Mouse (Mus musculus) T-helper 1 cell (primary cell): ENCODE measurements around the gene Ryr1.
"Not testable (repeated sequence)": the region's sequence is repeated elsewhere in the genome, so short reads cannot be mapped to it uniquely, and the experiment has no call there.

Source experiments
- in situ Hi-C: fragments of 300-600 bp; cut with MboI, MseI; formaldehyde crosslinking; loops from one replicate; pipeline ENCODE4 v1.15.1; 2025; ENCODE audit warnings: high pct_unique_total_duplicates

The Ryr1 gene

DNA sequence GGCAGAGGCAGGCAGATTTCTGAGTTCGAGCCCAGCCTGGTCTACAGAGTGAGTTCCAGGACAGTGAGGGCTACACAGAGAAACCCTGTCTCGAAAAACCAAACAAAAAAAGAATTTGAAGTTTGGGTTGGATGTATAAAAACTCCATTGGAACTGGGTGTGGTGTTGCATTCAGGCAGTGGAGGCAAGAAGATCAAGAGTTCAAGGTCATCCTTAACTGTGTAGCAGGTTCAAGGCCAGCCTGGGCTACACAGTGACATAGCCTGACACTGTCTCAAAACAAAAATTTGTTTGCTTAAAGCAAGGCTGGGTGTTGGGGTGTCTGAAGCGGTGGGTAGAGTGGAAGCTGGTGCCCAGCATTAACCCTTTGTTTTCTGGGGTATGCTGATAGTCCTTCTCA lies 131.6 kb downstream of the Ryr1 start:
- in situ Hi-C loops, result no loop called here

DNA sequence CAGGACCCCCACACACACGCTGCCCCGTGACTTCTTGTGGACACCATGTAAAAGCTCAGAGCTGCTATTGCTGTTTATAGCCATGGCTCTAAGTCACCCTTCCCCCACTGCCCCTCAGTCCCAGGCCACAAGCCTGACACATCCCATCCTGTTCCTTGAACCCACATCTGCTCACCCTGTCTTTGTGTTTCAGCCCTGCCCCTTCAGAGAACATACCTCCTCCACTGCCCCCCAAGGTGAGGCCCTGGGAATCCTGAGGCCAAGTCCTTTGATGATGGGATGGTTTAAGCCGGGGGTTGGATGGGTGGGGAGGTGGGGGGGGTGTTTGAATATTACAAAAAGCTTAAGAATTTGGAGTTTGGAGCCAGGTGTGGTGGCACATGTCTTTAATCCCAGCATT lies 132.0 kb downstream of the Ryr1 start:
- in situ Hi-C loops, result no loop called here

DNA sequence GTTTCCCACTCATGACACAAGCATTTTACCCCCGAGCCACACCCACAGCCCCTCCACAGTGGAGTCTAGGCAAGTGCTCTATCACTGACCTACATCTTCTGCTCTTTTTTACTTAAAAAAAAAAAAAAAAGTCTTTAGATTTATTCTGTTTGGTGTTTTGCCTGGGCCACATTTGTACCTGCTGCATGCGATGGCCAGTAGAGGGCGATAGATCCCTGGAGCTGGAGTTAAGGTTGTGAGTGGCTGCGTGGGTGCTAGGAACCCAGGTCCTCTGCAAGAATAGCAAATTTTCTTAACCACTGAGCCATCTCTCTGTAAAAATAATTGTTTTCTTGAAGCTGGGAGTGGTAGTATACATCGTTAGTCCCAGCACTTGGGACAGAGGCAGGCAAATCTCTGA lies 133.4 kb downstream of the Ryr1 start:
- in situ Hi-C loops, result no loop called here

DNA sequence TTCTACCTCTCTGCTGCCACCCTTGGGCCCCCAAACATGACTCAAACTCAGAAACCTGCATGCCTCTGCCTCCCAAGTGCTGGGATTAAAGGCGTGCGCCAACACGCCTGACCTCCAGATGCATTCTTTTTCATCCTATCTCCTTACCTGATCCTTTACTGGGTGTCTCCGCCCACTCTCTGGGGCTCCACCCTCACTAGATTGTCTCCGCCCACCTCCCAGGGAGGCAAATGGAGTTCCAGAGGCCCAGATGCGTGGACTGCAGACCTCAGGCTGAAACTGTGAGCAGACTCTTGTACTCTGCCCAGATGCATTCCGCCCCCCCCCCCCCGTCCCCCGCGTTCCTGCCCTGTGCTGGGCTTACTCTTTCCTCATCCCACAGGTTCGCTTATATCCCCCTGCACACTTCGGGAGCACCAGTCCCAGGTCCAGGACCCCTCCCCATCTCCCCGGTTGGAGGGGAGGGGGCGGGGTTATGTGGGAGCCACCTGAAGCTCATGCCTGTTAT lies 134.2 kb downstream of the Ryr1 start:
- in situ Hi-C loops, result no loop called here

DNA sequence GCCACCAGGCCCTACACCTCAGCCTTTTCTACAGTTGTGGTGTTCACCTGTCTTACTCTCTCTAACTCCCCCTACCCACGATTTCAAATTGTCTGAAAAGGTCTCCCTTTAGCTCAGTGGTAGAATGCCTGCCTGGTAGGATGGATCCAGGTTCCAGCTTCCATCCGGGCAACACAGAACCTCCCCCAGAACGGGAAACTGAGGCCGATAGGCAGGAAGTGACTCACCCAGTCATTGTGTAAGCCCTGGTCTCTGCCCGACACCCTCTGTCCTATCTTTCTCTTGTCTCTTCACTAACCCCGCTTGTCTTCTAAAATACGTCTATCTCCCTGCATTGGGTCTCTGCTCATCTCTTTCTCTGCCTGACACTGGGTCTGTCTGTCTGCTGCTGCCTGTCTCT lies 139.8 kb downstream of the Ryr1 start:
- in situ Hi-C loops, result loop anchor here (5.0 to 10.0 kb wide), 2 partner anchors 52 to 1770 kb away; no protein-coding TSS in a partner anchor

DNA sequence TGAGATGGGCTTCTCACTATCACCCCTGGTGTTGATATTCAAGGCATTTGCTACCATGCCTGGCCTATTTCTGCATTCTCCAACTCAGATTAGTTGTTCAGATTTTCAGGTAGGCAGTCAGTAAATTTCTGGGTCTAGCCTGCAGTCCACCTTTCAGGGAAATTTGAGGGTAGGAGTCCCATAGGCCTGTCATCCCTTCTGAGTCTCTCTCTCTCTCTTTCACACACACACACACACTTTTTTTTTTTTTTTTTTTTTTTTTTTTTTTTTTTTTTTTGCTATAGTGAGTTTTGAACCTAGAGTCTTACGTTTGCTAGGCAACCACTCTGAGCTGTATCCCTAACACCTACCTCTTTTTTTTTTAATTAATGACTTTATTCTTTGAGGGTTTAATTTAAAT lies 140.5 kb downstream of the Ryr1 start:
- in situ Hi-C loops, result loop anchor here (10.0 kb wide), 1 partner anchor 1770 kb away; no protein-coding TSS in a partner anchor

DNA sequence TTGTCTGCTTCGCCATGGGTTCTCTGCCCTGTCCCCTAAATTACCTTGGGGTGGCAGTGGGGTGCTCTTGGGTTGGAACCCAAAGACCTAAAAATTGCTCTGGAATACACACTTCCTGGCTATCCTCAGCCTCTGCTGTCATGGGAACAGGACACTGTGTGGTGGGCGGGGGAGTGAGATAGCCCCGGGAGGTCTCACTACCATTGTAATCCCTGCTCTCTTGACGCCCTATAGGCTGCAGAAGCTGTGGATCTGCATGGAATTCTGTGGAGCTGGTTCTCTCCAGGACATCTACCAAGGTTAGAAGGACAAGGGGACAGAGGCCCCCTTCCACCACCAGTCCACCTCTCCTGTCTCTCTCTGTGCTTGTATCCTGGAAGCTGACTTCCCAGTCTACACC lies 141.1 kb downstream of the Ryr1 start:
- in situ Hi-C loops, result loop anchor here (10.0 kb wide), 1 partner anchor 1769 kb away; no protein-coding TSS in a partner anchor

DNA sequence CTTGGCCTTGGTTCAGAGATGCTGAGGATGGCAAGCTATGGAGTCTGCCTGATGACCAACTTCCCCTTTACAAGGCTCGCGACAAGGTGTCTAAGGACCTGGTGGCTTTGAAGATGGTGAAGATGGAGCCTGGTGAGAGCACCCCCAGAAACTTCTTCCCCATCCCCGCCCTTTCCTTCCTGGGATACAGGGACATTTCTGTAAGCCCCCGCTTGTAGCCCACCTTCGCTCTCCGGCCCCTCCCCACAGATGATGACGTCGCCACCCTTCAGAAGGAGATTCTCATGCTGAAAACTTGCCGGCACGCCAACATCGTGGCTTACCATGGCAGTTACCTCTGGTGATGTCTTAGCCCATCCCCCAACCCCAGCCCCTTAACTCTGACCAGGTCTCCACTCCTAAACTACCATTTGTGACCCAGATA lies 141.8 kb downstream of the Ryr1 start:
- in situ Hi-C loops, result loop anchor here (10.0 kb wide), 1 partner anchor 1768 kb away; no protein-coding TSS in a partner anchor

DNA sequence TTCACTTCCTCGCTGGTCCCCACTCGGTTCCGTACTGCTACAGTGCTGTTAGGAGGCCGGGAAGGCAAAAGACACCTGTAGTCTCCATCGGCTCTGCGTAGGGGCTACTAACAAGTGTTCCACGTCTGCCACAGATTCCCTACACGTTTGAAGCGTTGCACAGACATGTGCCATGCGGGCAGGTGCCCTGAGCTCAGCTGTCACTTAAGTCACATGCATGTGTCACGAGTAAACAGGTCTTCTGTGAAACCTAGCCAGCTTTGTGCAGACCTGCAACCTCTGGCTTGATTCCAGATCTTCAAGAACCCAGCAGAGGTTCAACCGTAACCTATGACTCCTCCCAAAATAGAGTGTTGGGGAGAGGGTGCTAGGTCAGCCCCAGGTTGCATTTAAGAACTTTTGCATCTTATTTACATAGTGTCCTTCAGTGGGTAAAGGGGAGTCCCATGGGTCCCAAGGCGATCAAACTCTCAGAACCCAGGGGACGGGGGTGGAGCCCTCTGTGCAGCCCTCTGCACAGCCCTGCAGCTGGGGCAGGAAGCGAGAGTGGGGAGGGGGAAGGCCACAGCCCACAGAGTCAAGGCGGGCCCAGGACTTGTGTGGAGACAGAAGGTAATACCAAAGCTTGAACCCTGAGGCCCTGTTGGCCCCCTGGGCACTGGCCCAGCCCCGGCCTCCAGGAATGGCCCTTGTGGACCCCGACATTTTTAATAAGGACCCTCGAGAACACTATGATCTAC lies 142.5 kb downstream of the Ryr1 start:
- in situ Hi-C loops, result loop anchor here (10.0 kb wide), 1 partner anchor 1768 kb away; no protein-coding TSS in a partner anchor

DNA sequence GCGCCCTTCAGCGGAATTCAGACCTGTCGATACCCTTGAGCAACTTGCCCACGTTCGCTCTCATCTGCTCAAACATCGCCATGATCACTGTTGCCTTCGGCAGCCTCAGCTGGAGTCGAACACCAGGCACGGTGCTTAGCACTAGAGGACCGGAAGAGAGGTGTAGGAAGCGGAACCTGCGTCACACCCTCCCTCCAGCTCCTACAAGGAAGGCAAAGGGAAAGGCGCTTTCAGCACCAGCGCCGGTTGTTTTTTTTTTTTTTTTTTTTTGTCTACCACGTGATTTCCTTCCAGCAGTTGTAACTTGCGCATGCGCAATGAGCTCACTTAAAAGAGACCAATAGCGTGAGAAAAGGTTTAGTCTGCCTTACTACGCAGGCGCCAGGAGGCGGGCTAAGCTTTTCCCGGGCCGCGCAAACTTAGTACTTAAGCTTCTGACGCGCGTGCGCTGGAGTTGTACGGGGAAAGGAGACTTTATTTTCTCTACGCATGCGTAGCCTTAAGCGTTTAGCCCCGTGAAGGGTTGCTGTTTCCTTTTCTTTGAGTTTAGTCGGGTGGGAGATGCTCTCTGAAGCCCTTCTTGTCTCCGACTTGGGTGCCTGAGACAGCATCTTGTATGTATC lies 143.2 kb downstream of the Ryr1 start, which contains the start of the genes Eif3k and Map4k1:
TSS of gene Eif3k (minus strand) at position 214 of the 623 bp plus-strand sequence.
TSS of gene Map4k1 (plus strand) at position 400 of the 623 bp plus-strand sequence.
- in situ Hi-C loops, result loop anchor here (10.0 kb wide), 1 partner anchor 1767 kb away; no protein-coding TSS in a partner anchor

DNA sequence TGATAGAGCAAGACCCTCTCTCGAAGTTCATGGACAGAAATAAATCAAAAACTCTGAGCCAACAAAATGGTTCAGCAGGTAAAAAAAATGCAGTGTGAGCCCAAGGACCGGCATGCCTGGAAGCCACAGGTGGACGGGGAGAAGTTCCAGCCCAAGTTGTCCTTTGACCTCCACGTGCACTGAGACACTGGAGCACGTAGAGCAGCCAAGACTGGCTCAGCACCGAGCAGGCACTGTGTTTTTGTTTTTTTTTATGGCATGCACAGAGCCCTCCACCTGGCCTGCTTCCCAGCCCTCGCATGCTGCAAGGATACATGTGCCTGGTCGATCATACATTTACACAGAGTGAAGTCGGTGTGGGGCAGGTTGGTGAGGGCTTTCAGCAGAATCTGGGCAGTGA lies 147.4 kb downstream of the Ryr1 start:
- in situ Hi-C loops, result no loop called here

DNA sequence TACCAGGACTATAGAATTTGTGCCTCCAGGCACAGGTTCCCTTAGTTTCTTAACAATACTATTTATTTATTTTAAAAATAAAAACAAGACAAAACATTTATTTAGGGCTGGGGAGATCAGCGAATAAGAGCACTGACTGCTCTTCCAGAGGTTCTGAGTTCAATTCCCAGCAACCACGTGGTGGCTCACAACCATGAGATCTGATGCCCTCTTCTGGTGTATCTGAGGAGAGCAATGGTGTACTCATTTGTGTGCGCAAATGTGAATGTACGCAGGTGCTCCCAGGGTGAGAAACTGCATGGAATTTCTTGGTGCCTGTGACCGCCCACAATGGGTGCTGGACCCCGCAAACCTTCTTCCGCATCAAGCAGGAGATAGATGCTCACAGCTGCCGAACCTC lies 152.0 kb downstream of the Ryr1 start:
- in situ Hi-C loops, result no loop called here

DNA sequence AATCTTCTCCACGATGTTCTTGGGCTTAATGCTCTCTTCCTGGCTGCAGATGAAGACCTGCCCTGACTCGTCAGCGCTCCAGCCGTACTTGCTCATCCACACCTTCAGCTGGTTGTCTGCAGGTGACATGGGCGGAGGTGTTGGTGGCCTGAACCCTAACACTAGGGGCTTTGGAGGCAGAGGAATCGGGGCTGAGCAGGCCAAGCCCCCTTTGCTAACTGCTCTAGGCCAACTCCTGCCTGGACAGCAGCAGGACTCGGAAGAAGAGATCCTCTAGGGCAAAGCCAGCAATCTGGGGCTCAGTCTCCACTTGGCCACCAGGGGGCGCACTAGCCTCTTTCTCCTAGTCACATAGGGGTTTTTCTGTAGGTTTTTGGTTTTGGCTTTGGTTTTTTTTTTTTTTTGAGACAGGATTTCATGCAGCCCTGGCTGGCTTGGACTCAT lies 152.4 kb downstream of the Ryr1 start:
- in situ Hi-C loops, result no loop called here

DNA sequence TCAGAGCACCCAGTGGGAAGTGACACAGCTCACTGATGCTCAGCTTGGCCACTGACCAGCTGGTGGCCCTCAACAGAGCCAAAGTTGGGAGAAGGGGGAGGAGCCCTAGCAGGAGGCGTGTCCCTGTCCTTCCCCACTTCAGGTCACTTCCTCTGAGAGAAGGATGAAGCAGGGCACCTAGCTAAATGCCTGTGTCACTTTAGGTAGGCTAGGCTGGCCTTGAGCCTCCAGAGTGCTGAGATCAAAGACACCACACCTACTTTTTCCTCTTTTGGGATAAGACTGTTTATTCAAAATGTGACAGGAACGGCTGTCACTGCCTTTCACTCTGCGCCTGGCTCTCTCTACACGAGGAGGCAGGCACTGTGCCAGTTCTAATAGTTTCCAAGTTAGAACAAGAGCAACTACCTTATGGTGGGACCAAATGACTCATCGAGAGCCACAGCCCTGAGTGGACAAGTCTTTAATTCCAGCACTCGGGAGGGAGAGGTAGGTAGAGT lies 153.2 kb downstream of the Ryr1 start:
- in situ Hi-C loops, result no loop called here

DNA sequence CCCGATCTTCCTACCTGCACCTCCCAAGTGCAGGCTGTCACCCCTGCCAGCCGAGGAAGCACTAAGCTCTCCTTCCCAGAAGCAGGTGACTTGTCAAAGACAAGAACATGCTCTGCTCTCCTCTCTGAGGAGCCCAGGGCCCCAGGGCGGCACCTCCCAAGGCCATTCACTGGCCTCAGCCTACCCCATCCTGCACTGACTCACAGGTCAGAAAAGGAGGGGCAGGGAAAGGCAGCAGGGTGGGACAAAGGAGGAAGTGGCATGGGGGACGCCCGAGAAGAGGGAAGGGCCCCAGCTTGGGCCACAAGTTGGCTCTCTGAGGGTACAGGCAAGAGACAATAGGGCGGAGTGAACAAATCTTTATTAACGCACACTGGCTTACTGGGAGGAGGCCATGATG lies 153.9 kb downstream of the Ryr1 start:
- in situ Hi-C loops, result no loop called here

DNA sequence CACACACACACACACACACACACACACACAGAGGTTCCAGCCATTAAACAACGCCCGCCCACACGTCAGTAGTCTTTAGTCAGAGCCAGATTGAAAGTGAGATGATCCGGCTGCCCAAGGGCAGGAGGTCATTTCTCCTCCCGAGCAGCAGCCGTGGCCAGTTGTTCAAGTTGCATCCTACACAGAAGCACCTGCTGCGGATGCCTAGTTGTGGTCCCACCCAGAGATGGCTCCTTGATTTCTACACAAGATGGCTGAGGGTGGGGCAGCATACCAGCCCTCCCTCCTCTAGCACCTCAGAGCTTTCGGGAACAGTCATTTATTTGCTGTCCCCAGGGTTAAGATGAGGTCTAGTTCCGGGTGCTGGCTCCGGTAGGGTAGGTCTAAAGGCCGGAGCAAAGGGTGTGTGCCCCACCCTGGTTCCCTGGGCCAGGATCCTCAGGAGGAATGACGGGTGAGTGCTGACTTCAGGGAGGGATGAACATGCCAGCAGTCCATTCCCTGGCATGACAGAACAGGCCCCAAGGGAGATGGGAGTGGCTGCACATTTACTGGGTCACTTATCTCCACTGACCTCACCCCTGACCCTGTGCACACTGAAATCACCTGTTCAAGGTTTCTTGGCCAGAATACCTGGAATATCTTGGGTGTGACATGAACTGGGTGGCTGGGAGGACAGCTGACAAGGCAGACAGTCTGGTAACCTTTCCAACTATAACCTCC lies 155.1 kb downstream of the Ryr1 start:
- in situ Hi-C loops, result no loop called here

DNA sequence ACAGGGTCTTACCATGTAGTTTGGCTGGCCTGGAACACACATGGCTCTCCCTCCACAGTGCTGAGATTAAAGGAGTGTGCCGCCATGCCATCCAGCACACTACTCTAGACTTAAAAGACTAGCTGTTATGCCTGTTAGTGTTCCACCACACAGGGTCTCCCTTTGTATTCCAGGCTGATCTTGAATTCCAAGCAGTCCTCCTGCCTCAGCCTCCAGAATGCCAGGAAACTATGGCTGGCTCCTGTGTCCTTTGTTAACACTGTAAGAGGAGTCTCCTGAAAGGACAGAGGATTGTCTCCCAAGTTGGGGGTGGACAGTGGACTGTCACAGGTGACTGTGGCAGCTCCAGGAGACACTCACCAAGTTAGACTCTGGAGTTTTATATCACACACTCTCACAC lies 155.7 kb downstream of the Ryr1 start:
- in situ Hi-C loops, result no loop called here

DNA sequence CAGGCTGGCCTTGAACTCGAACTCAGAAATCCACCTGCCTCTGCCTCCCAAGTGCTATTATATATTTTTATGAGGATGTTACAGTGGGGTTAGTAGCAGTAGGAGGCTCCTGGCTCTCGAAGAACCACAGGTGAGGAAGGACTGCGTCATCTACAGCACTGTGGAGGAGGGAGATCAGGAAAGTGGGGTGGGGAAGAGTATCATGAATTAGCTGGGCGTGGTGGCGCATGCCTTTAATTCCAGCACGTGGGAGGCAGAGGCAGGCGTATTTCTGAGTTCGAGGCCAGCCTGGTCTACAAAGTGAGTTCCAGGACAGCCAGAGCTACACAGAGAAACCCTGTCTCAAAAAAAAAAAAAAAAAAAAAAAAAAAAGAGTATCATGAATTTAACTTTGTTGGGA lies 156.9 kb downstream of the Ryr1 start:
- in situ Hi-C loops, result not testable (repeated sequence)

DNA sequence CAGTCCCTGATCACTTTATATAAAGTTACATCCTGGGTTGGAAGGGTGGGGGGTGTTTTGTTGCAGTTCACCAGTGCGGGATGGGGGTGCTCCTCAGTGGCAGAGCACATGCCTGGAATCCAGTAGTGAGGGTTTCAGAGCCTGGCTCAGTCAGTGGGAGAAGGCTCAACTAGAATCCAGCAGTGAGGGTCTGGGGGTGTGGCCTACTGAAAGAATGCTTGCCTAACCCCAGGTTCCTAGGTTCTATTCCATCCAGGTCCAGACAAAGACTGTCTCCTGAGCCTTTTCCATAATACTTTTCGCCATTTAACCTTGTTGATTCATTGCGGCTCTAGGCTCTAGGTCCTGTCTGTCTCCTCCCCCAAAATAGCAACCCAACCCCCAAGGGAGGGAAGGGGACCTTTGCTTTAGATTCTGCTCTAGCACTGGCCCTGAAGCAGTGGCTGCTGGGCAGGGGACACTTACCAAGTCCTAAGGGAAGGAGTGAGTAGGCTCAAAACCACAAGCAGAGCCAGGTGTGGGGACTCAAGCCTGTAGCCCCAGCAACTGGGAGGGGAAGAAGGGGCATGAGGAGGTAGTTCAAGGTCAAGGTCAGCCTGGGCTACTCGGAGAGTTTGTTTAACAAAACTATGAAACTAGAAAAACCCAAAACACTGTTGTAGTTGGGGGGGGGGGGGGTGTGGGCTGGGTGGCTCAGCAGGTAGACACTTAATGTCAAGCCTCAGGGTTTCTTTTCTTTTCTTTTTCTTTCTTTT lies 158.1 kb downstream of the Ryr1 start:
- in situ Hi-C loops, result no loop called here

DNA sequence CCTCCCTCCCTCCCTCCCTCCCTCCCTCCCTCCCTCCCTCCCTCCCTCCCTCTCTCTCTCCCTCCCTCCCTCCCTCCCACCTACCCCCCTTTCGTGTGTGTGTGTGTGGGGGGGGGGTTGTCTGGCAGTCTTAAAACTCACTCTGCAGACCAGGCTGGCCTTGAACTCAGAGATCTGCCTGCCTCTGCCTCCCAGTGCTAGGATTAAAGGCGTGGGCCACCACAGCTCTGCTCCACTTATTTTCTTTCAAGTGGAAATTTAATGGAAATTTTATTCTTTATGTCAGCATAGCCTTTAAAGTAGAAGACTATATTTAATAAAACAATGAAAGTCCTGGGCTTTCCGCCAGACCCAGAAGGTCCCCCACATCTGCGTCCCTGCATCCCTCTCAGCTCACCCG lies 158.8 kb downstream of the Ryr1 start:
- in situ Hi-C loops, result no loop called here

DNA sequence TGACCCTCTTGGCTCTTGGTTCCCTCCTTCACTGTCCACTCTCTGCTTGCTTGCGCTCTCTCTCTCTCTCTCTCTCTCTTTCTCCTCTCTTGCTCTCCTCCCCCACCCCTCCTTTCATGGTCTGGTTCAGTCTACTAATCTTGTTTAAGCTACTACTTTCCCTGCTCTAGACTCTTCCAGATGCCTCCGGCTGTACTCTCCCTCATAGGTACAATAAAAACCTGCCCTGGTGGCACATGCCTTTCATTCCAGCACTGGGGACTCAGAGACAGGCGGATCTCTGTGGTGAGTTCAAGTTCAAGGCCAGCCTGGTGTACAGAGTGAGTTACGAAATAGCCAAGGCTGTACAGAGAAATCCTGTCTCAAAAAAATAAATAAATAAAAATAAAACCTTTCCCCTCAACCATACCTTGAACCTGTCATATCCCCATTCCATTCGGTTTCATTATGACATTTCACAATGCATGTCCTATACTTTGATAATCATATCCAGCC lies 159.6 kb downstream of the Ryr1 start:
- in situ Hi-C loops, result no loop called here
